Mouse (Mus musculus): ENCODE measurements around the gene Samd8.

DNA sequence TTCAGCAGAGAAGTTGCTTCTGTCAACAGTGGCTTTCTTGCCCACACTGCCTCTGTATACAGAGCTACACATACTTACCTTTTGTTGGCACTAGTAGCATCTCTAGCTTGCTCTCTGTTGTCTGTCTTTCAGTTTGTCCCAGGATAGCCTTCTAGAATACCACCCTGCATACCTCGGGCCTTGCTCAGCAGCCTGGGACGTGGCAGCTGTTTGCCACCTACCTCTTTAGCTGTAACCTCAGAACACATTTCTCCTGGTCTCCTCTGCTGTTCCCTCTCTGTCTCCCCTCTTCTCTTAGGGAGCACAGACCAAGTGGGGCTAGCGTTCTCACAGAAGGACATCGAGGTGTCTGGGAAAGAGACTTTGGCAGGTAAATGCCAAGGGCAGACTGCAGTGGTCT lies 7.9 kb upstream of the Samd8 start:
- no peak for TF ChIP-seq POLR2A (IDR thresholded peaks at IDR 0.05; ENCODE audit: borderline replicate concordance, insufficient read depth, low read length)
- TF ChIP-seq CTCF (IDR thresholded peaks at IDR 0.05; ENCODE audit: borderline replicate concordance, insufficient read depth, low read depth, low read length), result no peak

Measured in cerebellum, adult 2 months (tissue).